Mouse (Mus musculus) E14TG2a.4 (cell line): ENCODE data around the gene Impdh1.

Source experiments
- CTCF ChIP-seq: conservative IDR thresholded peaks from 2 replicates; pipeline ENCODE4 v1.5.1; 2014; ENCODE audit warnings: low read length
- NANOG ChIP-seq: IDR thresholded peaks from 2 replicates; pipeline ENCODE4 v1.6.1; 2014; ENCODE audit warnings: borderline replicate concordance, low read length, mixed read lengths
- POU5F1 ChIP-seq: IDR thresholded peaks from 2 replicates; pipeline ENCODE4 v1.6.1; 2014; ENCODE audit warnings: low read length, borderline replicate concordance

GRCm38 (mm10) chr6:29195846-29196698 lies 20.1 kb downstream of the Impdh1 start:
- TF ChIP-seq CTCF: no peak
- no peak for TF ChIP-seq NANOG
- no peak for TF ChIP-seq POU5F1
